Mouse (Mus musculus): ENCODE measurements around the gene Numbl. TPM values are rescaled to one million over a fixed set of nuclear protein-coding genes. Genes with fewer than 3 reads are reported as not detected.
A peak's percentile ranks its signal among the peaks of the same experiment; 100 is the strongest.

The Numbl gene
- polyA plus RNA-seq, 1 experiment = 28.8 TPM

- Histone ChIP-seq H3K4me2 (ENCODE audit: low read depth) (no peak overlapping the region), H3K79me2 (ENCODE audit: control insufficient read depth, insufficient read depth) (no peaks in the 10 kb centered on the region), H3ac (ENCODE audit: control insufficient read depth, insufficient read length) (no peak overlapping the region), H3K4me3 (no peak overlapping the region), H3K36me3 (ENCODE audit: control insufficient read depth, insufficient read depth) (no peaks in the 10 kb centered on the region), H3K27me3 (ENCODE audit: control insufficient read depth, insufficient read depth, insufficient read length) (no peaks in the 10 kb centered on the region)
- TF ChIP-seq REST (IDR thresholded peaks at IDR 0.05; ENCODE audit: insufficient read depth, insufficient read length) (no peak), POLR2AphosphoS2 (IDR thresholded peaks at IDR 0.05; ENCODE audit: insufficient read length, low read depth) (no peak), MYOD1 (IDR thresholded peaks at IDR 0.05; ENCODE audit: control insufficient read depth in 1 of 3, insufficient read length in 2 of 3, low read depth in 2 of 3) (no peak), USF1 (IDR thresholded peaks at IDR 0.05; ENCODE audit: low read depth) (no peak), TCF3 (IDR thresholded peaks at IDR 0.05; ENCODE audit: insufficient read length, low read depth) (no peak), E2F4 (IDR thresholded peaks at IDR 0.05; ENCODE audit: insufficient read depth) (no peak), MAX (IDR thresholded peaks at IDR 0.05; ENCODE audit: low read depth) (no peak)
These were observed 66.7 kb downstream of the Numbl start for GRCm38 (mm10) chr7:27324928-27325327.

GRCm38 (mm10) chr7:27325697-27326096, 67.5 kb downstream of the Numbl start:
- H3K36me3 ChIP-seq (ENCODE audit: control insufficient read depth, insufficient read depth) = no peaks in the 10 kb centered on the region
- TF ChIP-seq POLR2AphosphoS2 (IDR thresholded peaks at IDR 0.05; ENCODE audit: insufficient read length, low read depth) = no peak
- no peak for TF ChIP-seq POLR2A (IDR thresholded peaks at IDR 0.05; ENCODE audit: insufficient read length, low read depth)
- no peak for TF ChIP-seq MYOD1 (IDR thresholded peaks at IDR 0.05; ENCODE audit: control insufficient read depth in 1 of 3, insufficient read length in 2 of 3, low read depth in 2 of 3)
- TF ChIP-seq TCF12 (IDR thresholded peaks at IDR 0.05; ENCODE audit: insufficient read depth, poor library complexity, severe bottlenecking) = no peak
- no peak for TF ChIP-seq MAX (IDR thresholded peaks at IDR 0.05; ENCODE audit: low read depth)
- no peak for TF ChIP-seq MYOG (IDR thresholded peaks at IDR 0.05; ENCODE audit: control insufficient read depth in 1 of 3, insufficient read depth in 1 of 3, insufficient read length in 2 of 3, low read depth in 2 of 3)

GRCm38 (mm10) chr7:27326101-27326880, 68.1 kb downstream of the Numbl start:
- no peak overlapping the region for H3ac ChIP-seq (ENCODE audit: control insufficient read depth, insufficient read length)
- H3K36me3 ChIP-seq (ENCODE audit: control insufficient read depth, insufficient read depth) = no peaks in the 10 kb centered on the region
- H3K4me2 ChIP-seq (ENCODE audit: low read depth) = peak overlapping the region; percentile 74
- H3K79me2 ChIP-seq (ENCODE audit: control insufficient read depth, insufficient read depth) = no peaks in the 10 kb centered on the region
- TF ChIP-seq TCF3 (IDR thresholded peaks at IDR 0.05; ENCODE audit: insufficient read length, low read depth) (no peak), CEBPB (IDR thresholded peaks at IDR 0.05; ENCODE audit: insufficient read depth, poor library complexity, severe bottlenecking) (no peak), MAX (IDR thresholded peaks at IDR 0.05; ENCODE audit: low read depth) (no peak), USF1 (IDR thresholded peaks at IDR 0.05; ENCODE audit: low read depth) (no peak)
- H3K27me3 ChIP-seq (ENCODE audit: control insufficient read depth, insufficient read depth, insufficient read length) = no peaks in the 10 kb centered on the region
- H3K4me3 ChIP-seq = no peak overlapping the region

More at GRCm38 (mm10) chr7:27325697-27326096, 67.5 kb downstream of the Numbl start:
- Histone ChIP-seq H3ac (ENCODE audit: control insufficient read depth, insufficient read length) (no peak overlapping the region), H3K27me3 (ENCODE audit: control insufficient read depth, insufficient read depth, insufficient read length) (no peaks in the 10 kb centered on the region), H3K79me2 (ENCODE audit: control insufficient read depth, insufficient read depth) (no peaks in the 10 kb centered on the region), H3K4me3 (no peak overlapping the region), H3K4me2 (ENCODE audit: low read depth) (peak overlapping the region; percentile 74)

- Histone ChIP-seq H3K36me3 (ENCODE audit: control insufficient read depth, insufficient read depth) (no peaks in the 10 kb centered on the region), H3K4me3 (no peak overlapping the region), H3K79me2 (ENCODE audit: control insufficient read depth, insufficient read depth) (no peaks in the 10 kb centered on the region), H3K27me3 (ENCODE audit: control insufficient read depth, insufficient read depth, insufficient read length) (no peaks in the 10 kb centered on the region), H3ac (ENCODE audit: control insufficient read depth, insufficient read length) (no peak overlapping the region), H3K4me2 (ENCODE audit: low read depth) (no peak overlapping the region)
- TF ChIP-seq MAX (IDR thresholded peaks at IDR 0.05; ENCODE audit: low read depth) (no peak), CEBPB (IDR thresholded peaks at IDR 0.05; ENCODE audit: insufficient read depth, poor library complexity, severe bottlenecking) (no peak), TCF3 (IDR thresholded peaks at IDR 0.05; ENCODE audit: insufficient read length, low read depth) (no peak), E2F4 (IDR thresholded peaks at IDR 0.05; ENCODE audit: insufficient read depth) (no peak), USF1 (IDR thresholded peaks at IDR 0.05; ENCODE audit: low read depth) (no peak), SRF (IDR thresholded peaks at IDR 0.05; ENCODE audit: control insufficient read depth, insufficient read length, low read depth) (no peak), REST (IDR thresholded peaks at IDR 0.05; ENCODE audit: insufficient read depth, insufficient read length) (no peak), POLR2A (IDR thresholded peaks at IDR 0.05; ENCODE audit: insufficient read length, low read depth) (no peak), TCF12 (IDR thresholded peaks at IDR 0.05; ENCODE audit: insufficient read depth, poor library complexity, severe bottlenecking) (no peak), MYOG (IDR thresholded peaks at IDR 0.05; ENCODE audit: control insufficient read depth in 1 of 3, insufficient read depth in 1 of 3, insufficient read length in 2 of 3, low read depth in 2 of 3) (no peak), POLR2AphosphoS2 (IDR thresholded peaks at IDR 0.05; ENCODE audit: insufficient read length, low read depth) (no peak), MYOD1 (IDR thresholded peaks at IDR 0.05; ENCODE audit: control insufficient read depth in 1 of 3, insufficient read length in 2 of 3, low read depth in 2 of 3) (no peak)
These were observed 69.3 kb downstream of the Numbl start for GRCm38 (mm10) chr7:27327500-27327899.

GRCm38 (mm10) chr7:27328161-27328560, 69.9 kb downstream of the Numbl start:
- H3K27me3 ChIP-seq (ENCODE audit: control insufficient read depth, insufficient read depth, insufficient read length) = no peaks in the 10 kb centered on the region
- H3ac ChIP-seq (ENCODE audit: control insufficient read depth, insufficient read length) = no peak overlapping the region
- H3K36me3 ChIP-seq (ENCODE audit: control insufficient read depth, insufficient read depth) = no peaks in the 10 kb centered on the region
- H3K79me2 ChIP-seq (ENCODE audit: control insufficient read depth, insufficient read depth) = no peaks in the 10 kb centered on the region
- H3K4me2 ChIP-seq (ENCODE audit: low read depth) = no peak overlapping the region
- no peak for TF ChIP-seq MAX (IDR thresholded peaks at IDR 0.05; ENCODE audit: low read depth)
- TF ChIP-seq MYOG (IDR thresholded peaks at IDR 0.05; ENCODE audit: control insufficient read depth in 1 of 3, insufficient read depth in 1 of 3, insufficient read length in 2 of 3, low read depth in 2 of 3) = no peak
- TF ChIP-seq CEBPB (IDR thresholded peaks at IDR 0.05; ENCODE audit: insufficient read depth, poor library complexity, severe bottlenecking) = no peak
- TF ChIP-seq TCF12 (IDR thresholded peaks at IDR 0.05; ENCODE audit: insufficient read depth, poor library complexity, severe bottlenecking) = no peak
- H3K4me3 ChIP-seq = no peak overlapping the region
